Mouse (Mus musculus) heart, adult 18-20 months (tissue): ENCODE data around the gene Hscb. TPM values are rescaled to one million over a fixed set of nuclear protein-coding genes. Genes with fewer than 3 reads are reported as not detected.

Experiments used
- DNase-seq, 2 experiments: peaks; one replicate each; pipeline ENCODE4 v3.0.0; 2021 to 2022; ENCODE audit warnings: mixed read lengths in 1 of 2
- total RNA-seq, 2 experiments: library from RNA; stranded (reverse); gene quantifications; 2 replicates each; pipeline ENCODE4 v1.2.3; 2021

Gene Hscb
- total RNA-seq, 2 experiments from 2014 or later, result 16.4 to 21.0 TPM

DNA sequence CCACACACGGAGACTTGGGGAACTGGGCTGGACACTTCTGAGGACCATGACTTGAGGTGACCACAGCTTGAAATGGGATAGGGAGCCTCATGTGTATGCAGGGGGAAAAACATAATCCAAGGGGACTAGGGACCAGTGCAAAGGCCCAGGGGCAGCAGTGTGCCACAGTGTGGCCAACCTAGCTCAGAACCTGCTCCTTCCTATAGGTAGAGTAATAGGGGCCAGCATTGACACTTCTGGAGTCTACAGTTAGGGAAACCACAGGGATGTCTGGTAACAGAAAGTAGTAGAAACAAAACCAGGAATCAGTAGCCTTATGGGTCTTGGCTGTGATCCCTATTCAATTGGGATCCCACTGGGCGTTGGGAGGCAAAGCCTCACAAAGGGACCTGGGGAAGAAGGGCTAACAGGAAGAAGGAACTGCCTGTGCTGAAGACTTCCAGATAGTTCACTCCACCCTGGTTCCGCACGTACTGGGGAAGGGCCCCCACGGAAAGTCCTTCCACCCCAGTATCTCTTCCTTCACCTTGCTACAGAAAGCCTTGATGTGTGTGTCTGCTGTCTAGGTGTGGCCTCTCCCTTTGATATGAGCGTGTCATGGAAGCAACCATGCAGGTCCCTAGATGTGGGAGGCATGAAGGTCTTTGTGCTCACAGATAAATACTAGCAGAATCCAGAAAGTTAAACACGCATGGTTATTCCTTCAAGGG, 57.9 kb downstream of the Hscb start:
- no peak for DNase-seq

DNA sequence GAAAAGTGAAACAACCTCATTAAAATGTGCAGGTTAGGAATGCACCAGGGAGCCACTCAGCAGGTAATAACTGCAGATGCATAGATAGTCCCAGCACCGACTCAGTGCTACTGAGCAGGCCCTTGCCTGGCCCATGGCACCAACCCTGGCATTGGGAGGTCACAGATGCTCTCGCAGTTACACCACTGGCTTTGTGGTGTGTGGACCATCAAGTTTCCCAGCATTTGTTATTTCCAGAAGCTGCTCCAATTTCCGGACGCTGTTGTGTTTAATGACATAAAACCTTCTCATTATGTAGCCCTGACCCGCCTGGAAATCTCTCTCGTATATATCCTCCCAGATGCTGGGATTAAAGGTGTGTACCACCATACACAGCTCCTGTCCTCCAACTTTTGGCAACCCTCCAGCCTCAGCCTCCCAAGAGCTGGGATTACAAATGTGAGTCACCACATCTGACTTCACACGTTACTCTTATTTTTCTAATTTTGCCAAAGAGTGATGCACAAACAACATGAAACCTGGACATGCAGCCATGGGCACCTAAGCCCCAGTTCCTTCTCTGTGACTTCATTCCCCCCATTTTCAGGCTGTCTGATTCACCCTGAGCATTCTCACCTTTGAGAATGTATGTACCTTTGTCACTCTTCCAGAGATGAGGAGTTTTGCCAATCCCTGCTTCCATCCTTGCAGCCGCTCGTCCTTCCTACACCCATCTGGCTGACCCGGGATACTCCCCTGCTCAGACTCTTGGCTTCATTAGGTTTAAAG, 58.6 kb downstream of the Hscb start:
- DNase-seq, result no peak

DNA sequence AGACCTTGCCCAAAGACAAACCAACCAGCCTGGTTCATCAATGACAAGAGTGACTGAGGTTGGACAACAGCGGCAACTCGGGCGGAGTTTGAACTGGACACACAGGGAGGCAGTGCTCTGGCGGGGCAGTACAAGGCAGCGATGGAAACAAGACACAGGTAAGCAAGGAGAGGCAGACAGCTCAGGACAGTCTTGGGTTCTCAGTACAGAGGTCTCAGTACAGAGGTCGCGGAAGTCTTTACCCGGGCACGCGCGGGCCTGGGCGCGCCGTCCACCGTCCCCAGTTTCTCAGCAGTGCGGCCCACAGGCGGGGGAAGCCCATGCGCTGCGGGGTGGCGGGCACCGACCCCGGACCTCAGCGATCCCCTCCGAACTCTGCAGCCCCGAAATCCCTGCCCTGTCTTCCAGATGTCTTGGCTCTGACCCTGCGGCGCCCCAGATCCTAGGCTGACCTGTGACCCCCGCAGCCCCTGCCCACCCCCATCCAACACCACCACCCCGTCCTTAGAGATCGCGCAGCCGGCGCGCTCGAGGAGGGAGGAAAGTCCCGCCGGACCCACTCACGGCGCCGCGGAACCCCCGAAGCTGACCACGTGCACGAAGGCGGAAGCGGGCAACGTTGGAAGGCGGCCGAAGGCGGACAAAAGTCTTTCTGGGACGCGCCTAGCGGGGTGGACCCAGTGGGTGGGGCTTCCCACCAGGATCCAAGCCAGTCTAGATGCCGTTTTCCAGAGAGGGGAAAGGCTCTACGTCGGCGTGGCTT, 59.4 kb downstream of the Hscb start, which contains the start of gene Pus1:
Gene Pus1 (minus strand): TSS at position 662 of the 763 bp plus-strand sequence.
- peak; percentile 97 to 99 for DNase-seq

DNA sequence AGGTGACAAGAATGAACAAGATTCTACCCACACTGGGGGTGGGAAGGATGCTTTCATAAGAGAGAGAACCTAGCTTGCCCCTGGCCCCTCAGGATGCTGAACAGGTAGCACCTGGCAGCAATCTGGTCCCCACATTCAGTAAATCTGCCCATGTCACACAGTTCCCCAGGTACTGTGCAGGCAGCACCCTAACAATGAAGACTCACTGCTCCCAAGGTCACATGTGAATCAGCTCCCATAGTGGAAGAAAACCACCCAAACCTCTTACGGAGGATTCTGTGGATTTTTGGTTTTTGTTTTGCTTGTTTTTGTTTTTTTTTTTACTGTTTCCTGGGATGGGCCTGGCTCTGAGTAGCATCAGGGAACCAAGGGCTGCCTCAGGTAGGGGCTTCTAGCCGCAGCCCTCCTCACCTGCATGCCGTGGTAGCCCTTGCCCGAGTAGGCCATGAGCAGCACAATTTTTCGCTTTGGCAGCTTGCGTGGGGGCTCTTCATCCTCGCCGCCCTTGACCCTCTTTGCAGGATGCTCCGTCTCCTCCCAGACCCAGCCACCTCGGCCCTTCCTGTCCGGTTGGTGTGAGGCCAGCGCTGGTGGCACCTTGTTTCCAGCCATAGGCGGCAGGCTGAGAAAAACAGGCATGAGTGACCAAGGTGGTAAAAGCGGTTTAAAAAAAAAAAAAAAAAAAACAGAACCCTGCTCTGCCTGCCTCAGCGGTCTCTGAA, 60.1 kb downstream of the Hscb start:
- no peak for DNase-seq

Other genes starting within 250 kb of the Hscb start
- 10 to 100 TPM; 13.6 to 14.4 TPM for gene Noc4l, start 186.4 kb downstream of the Hscb start, total RNA-seq
- gene Ddx51, start 186.3 kb downstream of the Hscb start, total RNA-seq, result 10 to 100 TPM in 1 of 2 experiments, 1 to 10 TPM in 1; 9.4 to 10.3 TPM
- 10 to 100 TPM; 30.0 to 33.5 TPM for gene Ep400, start 69.1 kb downstream of the Hscb start, total RNA-seq
- gene Pus1, start 59.1 kb downstream of the Hscb start, total RNA-seq, result 10 to 100 TPM; 23.2 to 23.8 TPM
- gene Ulk1, start 29.7 kb downstream of the Hscb start, total RNA-seq, result 10 to 100 TPM; 66.3 to 78.1 TPM
- 1 to 10 TPM; 2.1 to 2.3 TPM for gene Chek2, start 202 bp upstream of the Hscb start, total RNA-seq
- 10 to 100 TPM; 12.4 to 13.0 TPM for gene Ttc28, start 40.0 kb upstream of the Hscb start, total RNA-seq